Mouse (Mus musculus): ENCODE measurements at regions not wholly inside any gene's neighbourhood (a gene's known extent, or its start where the extent isn't known, plus 50 kb on each side); places are given as distances from the start of the nearest gene placed in this dataset.

- no peaks in the 10 kb centered on the region for H3K9me3 ChIP-seq (replicated peaks; ENCODE audit: control insufficient read depth, low read length)
- H3K4me2 ChIP-seq (ENCODE audit: low read length) = no peak overlapping the region
- no peaks in the 10 kb centered on the region for H3K27me3 ChIP-seq (replicated peaks; ENCODE audit: control insufficient read depth, insufficient read depth, low read length)
- no peak for ATAC-seq
- H3K27ac ChIP-seq (ENCODE audit: low read depth, low read length) = no peak overlapping the region
- H3K36me3 ChIP-seq (ENCODE audit: control insufficient read depth, insufficient read depth, low read length) = no peaks in the 10 kb centered on the region
- H3K9ac ChIP-seq (ENCODE audit: low read length) = no peak overlapping the region
- H3K4me3 ChIP-seq (ENCODE audit: low read depth, low read length) = no peak overlapping the region
- no peaks in the 10 kb centered on the region for H3K4me1 ChIP-seq (ENCODE audit: control insufficient read depth, insufficient read depth, low read length)
- no peak for DNase-seq (ENCODE audit: low spot score)
Observed at GRCm38 (mm10) chr9:79502034-79502433, 216.6 kb downstream of the Col12a1 start.

- WGBS = 88% methylated on average over 7 of the region's 7 CpGs
- H3K9me3 ChIP-seq (replicated peaks; ENCODE audit: control insufficient read depth, low read length) = no peaks in the 10 kb centered on the region
- no peak overlapping the region for H3K27ac ChIP-seq (ENCODE audit: low read depth, low read length)
- H3K4me3 ChIP-seq (ENCODE audit: low read depth, low read length) = no peak overlapping the region
- no peak overlapping the region for H3K9ac ChIP-seq (ENCODE audit: low read length)
- H3K27me3 ChIP-seq (replicated peaks; ENCODE audit: control insufficient read depth, insufficient read depth, low read length) = no peaks in the 10 kb centered on the region
- no peaks in the 10 kb centered on the region for H3K4me1 ChIP-seq (ENCODE audit: control insufficient read depth, insufficient read depth, low read length)
- no peak overlapping the region for H3K4me2 ChIP-seq (ENCODE audit: low read length)
- no peak for ATAC-seq
- no peaks in the 10 kb centered on the region for H3K36me3 ChIP-seq (ENCODE audit: control insufficient read depth, insufficient read depth, low read length)
- DNase-seq (ENCODE audit: low spot score) = no peak
Observed at GRCm38 (mm10) chr9:79516384-79516783, 202.2 kb downstream of the Col12a1 start.

DNA sequence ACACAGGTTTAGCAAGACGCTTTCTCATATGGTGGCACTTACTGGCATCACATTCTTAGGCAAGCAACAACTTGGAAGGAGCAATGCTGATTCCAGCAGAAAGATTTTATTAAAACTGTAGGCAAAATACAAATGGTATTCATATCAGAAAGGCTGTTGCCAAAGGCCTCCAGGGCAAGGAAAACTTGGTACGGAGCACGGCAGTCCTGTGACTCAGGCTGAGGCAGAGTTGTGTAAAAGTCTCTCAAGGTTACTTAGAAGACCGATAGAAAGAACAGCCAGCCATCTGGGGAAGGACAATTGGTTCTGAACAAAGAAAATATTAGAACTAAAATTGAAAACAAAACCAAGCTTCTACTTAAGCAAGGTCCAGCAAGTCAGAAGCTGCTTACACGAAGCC, 201.2 kb downstream of the Col12a1 start:
- Histone ChIP-seq H3K4me3 (ENCODE audit: low read depth, low read length) (no peak overlapping the region), H3K4me1 (ENCODE audit: control insufficient read depth, insufficient read depth, low read length) (no peaks in the 10 kb centered on the region), H3K9me3 (replicated peaks; ENCODE audit: control insufficient read depth, low read length) (no peaks in the 10 kb centered on the region), H3K9ac (ENCODE audit: low read length) (no peak overlapping the region), H3K36me3 (ENCODE audit: control insufficient read depth, insufficient read depth, low read length) (no peaks in the 10 kb centered on the region), H3K4me2 (ENCODE audit: low read length) (no peak overlapping the region), H3K27me3 (replicated peaks; ENCODE audit: control insufficient read depth, insufficient read depth, low read length) (no peaks in the 10 kb centered on the region), H3K27ac (ENCODE audit: low read depth, low read length) (no peak overlapping the region)
- ATAC-seq (no peak), DNase-seq (ENCODE audit: low spot score) (no peak)
- 88% methylated on average over 5 of the region's 5 CpGs for WGBS

- Histone ChIP-seq H3K9me3 (replicated peaks; ENCODE audit: control insufficient read depth, low read length) (no peaks in the 10 kb centered on the region), H3K27ac (ENCODE audit: low read depth, low read length) (no peak overlapping the region), H3K4me2 (ENCODE audit: low read length) (no peak overlapping the region), H3K27me3 (replicated peaks; ENCODE audit: control insufficient read depth, insufficient read depth, low read length) (no peaks in the 10 kb centered on the region), H3K9ac (ENCODE audit: low read length) (no peak overlapping the region), H3K36me3 (ENCODE audit: control insufficient read depth, insufficient read depth, low read length) (no peaks in the 10 kb centered on the region), H3K4me1 (ENCODE audit: control insufficient read depth, insufficient read depth, low read length) (peaks cover 3% of the 10 kb centered on the region; the same call in 1 of the 2 replicates), H3K4me3 (ENCODE audit: low read depth, low read length) (no peak overlapping the region)
- WGBS = 86% methylated on average over 1 of the region's 1 CpGs
- DNase-seq (ENCODE audit: low spot score) (no peak), ATAC-seq (no peak)
Observed at GRCm38 (mm10) chr9:79518640-79519039, 200.0 kb downstream of the Col12a1 start.

DNA sequence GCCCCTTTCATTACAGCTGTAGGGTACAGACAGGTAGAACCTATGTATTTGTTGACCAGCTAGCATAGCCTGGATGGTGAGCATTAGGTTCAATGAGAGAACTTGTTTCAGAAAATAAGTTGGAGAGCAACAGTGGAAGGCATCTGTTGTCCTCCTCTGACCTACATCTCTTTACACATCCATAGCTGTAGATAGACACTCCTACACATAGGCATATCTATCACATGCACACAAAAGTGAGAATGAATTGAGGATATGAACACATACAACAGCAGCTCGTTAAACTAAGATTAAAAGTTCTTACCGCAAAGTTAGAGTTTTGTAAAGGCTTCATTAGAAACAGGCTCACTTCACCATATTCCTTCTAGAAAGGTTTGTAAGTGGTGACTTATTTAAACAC, 198.1 kb downstream of the Col12a1 start:
- H3K9me3 ChIP-seq (replicated peaks; ENCODE audit: control insufficient read depth, low read length) = no peaks in the 10 kb centered on the region
- ATAC-seq (no peak), DNase-seq (ENCODE audit: low spot score) (no peak)
- no peak overlapping the region for H3K9ac ChIP-seq (ENCODE audit: low read length)
- no peak overlapping the region for H3K4me2 ChIP-seq (ENCODE audit: low read length)
- no peaks in the 10 kb centered on the region for H3K27me3 ChIP-seq (replicated peaks; ENCODE audit: control insufficient read depth, insufficient read depth, low read length)
- 31% methylated on average over 2 of the region's 2 CpGs for WGBS
- H3K4me3 ChIP-seq (ENCODE audit: low read depth, low read length) = no peak overlapping the region
- H3K4me1 ChIP-seq (ENCODE audit: control insufficient read depth, insufficient read depth, low read length) = peaks cover 3% of the 10 kb centered on the region; the same call in 1 of the 2 replicates
- no peaks in the 10 kb centered on the region for H3K36me3 ChIP-seq (ENCODE audit: control insufficient read depth, insufficient read depth, low read length)
- no peak overlapping the region for H3K27ac ChIP-seq (ENCODE audit: low read depth, low read length)

DNA sequence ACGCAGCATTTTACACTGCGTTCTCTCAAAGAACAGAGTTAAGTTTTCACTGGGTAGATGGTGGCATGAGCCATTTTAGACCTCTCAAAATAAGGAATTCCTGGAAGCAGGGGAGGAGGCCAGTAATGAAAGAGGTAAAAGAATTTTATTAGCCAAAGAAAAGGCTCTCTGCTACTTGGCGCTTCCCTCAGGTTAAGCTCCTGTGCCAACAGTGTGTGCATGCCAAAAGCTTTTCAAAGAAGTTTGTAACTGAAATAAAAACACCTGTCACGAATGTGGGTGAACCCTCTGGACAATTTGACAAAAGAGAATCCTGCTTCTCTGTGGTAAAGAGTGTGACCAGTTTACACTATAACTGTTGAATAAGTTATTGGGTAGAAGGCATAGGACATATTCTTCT, 195.6 kb downstream of the Col12a1 start:
- ATAC-seq (peak; percentile 55), DNase-seq (ENCODE audit: low spot score) (peak; percentile 59)
- Histone ChIP-seq H3K36me3 (ENCODE audit: control insufficient read depth, insufficient read depth, low read length) (no peaks in the 10 kb centered on the region), H3K9me3 (replicated peaks; ENCODE audit: control insufficient read depth, low read length) (no peaks in the 10 kb centered on the region), H3K9ac (ENCODE audit: low read length) (no peak overlapping the region), H3K27me3 (replicated peaks; ENCODE audit: control insufficient read depth, insufficient read depth, low read length) (no peaks in the 10 kb centered on the region), H3K4me1 (ENCODE audit: control insufficient read depth, insufficient read depth, low read length) (peaks cover 3% of the 10 kb centered on the region; the same call in 1 of the 2 replicates), H3K4me2 (ENCODE audit: low read length) (no peak overlapping the region), H3K4me3 (ENCODE audit: low read depth, low read length) (no peak overlapping the region), H3K27ac (ENCODE audit: low read depth, low read length) (no peak overlapping the region)
- 53% methylated on average over 4 of the region's 4 CpGs for WGBS

GRCm38 (mm10) chr9:79525000-79525399, 193.6 kb downstream of the Col12a1 start:
- H3K9me3 ChIP-seq (replicated peaks; ENCODE audit: control insufficient read depth, low read length) = no peaks in the 10 kb centered on the region

GRCm38 (mm10) chr9:79526390-79526789, 192.2 kb downstream of the Col12a1 start:
- Histone ChIP-seq H3K4me3 (ENCODE audit: low read depth, low read length) (no peak overlapping the region), H3K36me3 (ENCODE audit: control insufficient read depth, insufficient read depth, low read length) (no peaks in the 10 kb centered on the region), H3K9ac (ENCODE audit: low read length) (no peak overlapping the region), H3K27ac (ENCODE audit: low read depth, low read length) (no peak overlapping the region), H3K4me2 (ENCODE audit: low read length) (no peak overlapping the region), H3K9me3 (replicated peaks; ENCODE audit: control insufficient read depth, low read length) (no peaks in the 10 kb centered on the region), H3K4me1 (ENCODE audit: control insufficient read depth, insufficient read depth, low read length) (peaks cover 3% of the 10 kb centered on the region; the same call in 1 of the 2 replicates), H3K27me3 (replicated peaks; ENCODE audit: control insufficient read depth, insufficient read depth, low read length) (no peaks in the 10 kb centered on the region)
- no peak for ATAC-seq
- WGBS = 85% methylated on average over 6 of the region's 6 CpGs
- peak; percentile 5 for DNase-seq (ENCODE audit: low spot score)

More at GRCm38 (mm10) chr9:79525000-79525399, 193.6 kb downstream of the Col12a1 start:
- no peak for ATAC-seq
- no peak overlapping the region for H3K27ac ChIP-seq (ENCODE audit: low read depth, low read length)
- no peak overlapping the region for H3K9ac ChIP-seq (ENCODE audit: low read length)
- H3K4me1 ChIP-seq (ENCODE audit: control insufficient read depth, insufficient read depth, low read length) = peaks cover 3% of the 10 kb centered on the region; the same call in 1 of the 2 replicates
- H3K4me2 ChIP-seq (ENCODE audit: low read length) = no peak overlapping the region
- H3K4me3 ChIP-seq (ENCODE audit: low read depth, low read length) = no peak overlapping the region
- no peaks in the 10 kb centered on the region for H3K36me3 ChIP-seq (ENCODE audit: control insufficient read depth, insufficient read depth, low read length)
- no peak for DNase-seq (ENCODE audit: low spot score)
- no peaks in the 10 kb centered on the region for H3K27me3 ChIP-seq (replicated peaks; ENCODE audit: control insufficient read depth, insufficient read depth, low read length)

DNA sequence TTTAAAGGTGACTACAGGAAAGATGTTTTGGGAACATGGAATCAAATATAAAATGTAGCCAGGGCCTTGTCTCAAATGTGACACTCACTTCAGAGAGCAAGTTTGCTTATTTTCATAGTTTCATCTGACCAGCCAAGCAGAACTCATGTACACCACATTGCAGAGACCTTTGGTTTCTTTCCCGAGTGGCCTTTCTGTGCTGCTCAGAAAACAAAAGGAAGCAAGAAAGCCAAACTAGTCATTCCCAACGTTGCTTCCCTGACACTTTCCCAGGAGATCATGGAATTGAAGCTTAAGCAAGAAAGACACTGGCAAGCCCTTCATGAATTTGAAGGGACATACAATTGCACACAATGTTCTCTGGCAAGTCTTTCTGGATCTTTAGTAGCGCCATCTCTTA, 191.3 kb downstream of the Col12a1 start:
- Histone ChIP-seq H3K9ac (ENCODE audit: low read length) (no peak overlapping the region), H3K4me3 (ENCODE audit: low read depth, low read length) (no peak overlapping the region), H3K36me3 (ENCODE audit: control insufficient read depth, insufficient read depth, low read length) (no peaks in the 10 kb centered on the region), H3K4me1 (ENCODE audit: control insufficient read depth, insufficient read depth, low read length) (peaks cover 3% of the 10 kb centered on the region; the same call in 1 of the 2 replicates), H3K4me2 (ENCODE audit: low read length) (no peak overlapping the region), H3K27ac (ENCODE audit: low read depth, low read length) (no peak overlapping the region), H3K9me3 (replicated peaks; ENCODE audit: control insufficient read depth, low read length) (no peaks in the 10 kb centered on the region), H3K27me3 (replicated peaks; ENCODE audit: control insufficient read depth, insufficient read depth, low read length) (no peaks in the 10 kb centered on the region)
- ATAC-seq (no peak), DNase-seq (ENCODE audit: low spot score) (no peak)
- 77% methylated on average over 3 of the region's 3 CpGs for WGBS

Measured in forebrain, embryonic 14.5 days (tissue).